Mouse (Mus musculus): Measurements from ENCODE around the gene Ghr.

Ghr gene

DNA sequence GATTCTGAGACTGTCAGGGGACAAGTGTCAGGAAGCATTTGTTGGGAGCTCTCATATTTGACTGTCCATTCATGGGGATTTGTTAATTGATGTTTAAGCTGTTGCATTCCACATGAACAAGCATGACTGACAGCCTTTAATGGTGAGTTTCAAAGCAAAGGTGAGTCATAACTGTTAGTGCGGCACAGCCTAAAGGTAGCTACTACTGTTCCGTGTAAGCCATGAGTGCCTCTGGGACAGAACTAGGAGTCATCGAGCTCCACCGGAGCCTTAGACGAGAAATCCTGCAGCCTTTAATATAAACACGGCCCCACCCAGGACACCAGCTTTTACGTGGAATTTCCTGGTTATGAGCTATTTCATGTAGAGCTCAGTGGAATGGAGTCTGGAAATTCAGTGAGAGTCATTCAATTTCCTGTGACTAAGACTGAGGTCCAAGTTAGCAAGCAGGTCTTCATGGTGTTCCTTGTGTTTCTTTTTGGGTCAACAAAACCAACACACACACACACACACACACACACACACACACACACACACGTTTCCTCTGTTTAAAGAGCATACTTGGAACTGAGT is 138.8 kb downstream of the Ghr start:
- DNase-seq: no peak

DNA sequence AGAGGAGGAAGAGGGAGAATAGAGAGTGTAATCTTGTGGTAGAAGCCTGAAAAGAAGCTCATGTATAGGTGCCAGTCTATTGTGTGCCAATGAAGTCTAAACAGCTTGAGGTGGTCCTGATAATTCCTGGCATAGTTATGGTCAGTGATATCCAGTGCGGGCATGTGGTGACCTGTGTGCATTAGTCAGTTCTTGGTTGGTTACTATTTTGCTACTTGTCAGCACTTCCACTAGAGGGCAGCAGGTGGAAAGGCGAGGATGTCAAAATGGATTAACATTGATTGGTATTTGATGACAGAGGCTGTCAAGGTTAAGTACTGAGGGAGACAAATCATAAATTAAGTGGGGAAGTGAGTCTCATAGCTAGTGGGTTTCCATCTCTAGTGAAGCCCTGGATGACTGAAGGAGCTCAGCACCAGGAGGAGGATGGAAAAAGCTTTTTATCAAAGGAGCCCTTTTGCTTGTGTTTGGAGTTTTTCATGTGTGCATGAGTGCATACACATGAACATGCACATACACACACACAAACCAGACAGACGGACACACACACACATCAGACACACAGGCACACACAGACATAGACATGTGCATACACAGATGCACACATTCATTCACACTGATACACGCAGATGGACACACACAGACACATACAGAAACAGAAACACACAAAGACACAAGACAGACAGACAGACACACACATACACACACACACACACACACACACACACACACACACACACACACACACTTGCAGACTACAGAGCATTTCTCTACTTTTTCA is 141.6 kb downstream of the Ghr start:
- no peak for DNase-seq

DNA sequence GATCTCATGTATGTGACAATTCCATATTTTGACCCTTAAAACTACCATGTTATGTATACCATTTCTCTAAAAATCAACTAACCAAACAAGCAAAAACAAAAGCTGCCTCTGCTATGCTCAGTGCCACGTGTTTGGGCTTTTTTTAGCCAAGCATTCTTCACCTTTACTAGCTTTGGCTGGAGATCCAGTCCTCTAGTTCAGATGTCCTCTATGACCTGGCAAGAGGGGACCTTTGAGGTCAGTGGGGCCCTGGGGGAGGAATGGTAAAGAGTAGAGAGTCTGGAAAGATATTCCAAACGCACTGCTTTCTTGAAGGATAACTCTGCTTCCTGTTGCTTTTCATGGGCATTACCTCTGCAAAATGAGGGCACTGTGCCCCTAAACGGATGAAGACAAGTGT is 145.9 kb downstream of the Ghr start:
- DNase-seq: no peak

DNA sequence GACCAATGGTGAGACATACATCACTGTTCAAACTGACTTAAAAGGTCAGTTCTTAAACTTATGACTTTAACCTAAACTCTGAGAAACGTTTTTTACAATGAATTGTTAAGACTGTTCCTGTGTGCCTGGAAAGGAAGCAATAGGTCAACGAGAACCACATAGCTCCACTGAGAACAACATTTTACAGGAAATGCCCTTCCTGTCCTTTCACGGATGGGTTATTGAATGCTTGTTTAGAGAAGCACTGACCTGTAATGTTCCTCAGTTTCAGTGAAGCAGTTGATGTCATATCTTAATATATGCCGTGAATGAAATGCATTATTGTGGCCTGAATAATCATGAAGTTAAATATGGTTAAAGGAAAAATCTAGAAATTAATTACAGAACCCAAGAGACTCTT is 147.7 kb downstream of the Ghr start:
- no peak for DNase-seq

DNA sequence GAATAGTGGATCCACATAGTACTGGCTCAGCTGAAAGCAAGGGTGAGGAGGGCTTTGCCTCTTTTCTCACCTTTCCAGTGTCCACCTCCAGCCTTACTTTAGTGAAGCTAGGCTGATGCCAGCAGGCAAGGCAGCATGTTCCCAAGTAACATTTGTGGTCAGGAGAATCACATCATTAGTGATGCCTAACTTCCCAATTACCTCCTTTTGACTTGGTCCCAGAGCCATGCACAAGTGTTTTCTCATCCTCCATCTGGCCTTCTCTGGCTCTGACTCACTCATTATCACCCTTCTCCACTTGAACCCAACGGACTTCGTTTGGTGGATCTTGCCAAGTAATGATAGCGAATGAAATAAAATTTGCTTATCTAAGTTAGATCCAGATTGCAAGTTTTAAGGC is 148.8 kb downstream of the Ghr start:
- no peak for DNase-seq

DNA sequence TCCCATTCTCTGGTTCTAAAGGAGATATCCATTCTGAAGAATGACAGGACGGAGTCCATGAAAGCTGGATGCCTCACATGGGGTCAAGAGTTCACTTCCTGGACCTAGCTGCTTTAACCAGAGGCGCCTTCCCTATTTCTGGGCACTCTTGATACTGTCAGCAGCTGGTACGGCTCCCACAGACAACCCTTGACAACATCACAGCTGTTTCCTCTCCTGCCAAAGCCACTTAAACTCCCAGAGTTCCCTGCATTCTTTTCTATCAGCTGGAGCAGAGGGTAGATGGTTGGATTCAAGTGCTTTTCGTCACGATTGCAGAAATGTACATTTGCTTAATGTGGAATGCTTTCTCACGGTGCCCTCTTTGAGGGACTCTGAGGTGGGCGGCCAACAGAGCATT is 150.0 kb downstream of the Ghr start:
- no peak for DNase-seq

DNA sequence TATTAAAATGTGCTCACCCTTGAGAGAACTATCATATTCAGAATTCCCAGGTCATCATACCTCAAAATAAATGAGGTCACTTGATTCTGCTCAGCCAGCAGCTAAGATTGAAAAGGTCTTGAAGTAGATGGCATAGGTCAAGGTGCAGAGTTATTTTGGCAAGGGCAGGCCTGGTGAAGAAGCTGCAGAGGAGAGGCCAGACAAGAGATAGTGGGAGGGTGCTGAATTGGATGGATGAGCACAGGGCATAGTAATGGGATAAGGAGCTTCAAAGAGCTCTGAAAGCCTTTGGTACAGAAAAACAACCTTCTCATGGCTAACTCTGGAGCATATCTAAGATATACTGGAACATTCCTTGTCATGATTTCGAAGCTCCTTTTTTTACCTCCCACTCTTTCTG is 150.5 kb downstream of the Ghr start:
- DNase-seq: no peak

DNA sequence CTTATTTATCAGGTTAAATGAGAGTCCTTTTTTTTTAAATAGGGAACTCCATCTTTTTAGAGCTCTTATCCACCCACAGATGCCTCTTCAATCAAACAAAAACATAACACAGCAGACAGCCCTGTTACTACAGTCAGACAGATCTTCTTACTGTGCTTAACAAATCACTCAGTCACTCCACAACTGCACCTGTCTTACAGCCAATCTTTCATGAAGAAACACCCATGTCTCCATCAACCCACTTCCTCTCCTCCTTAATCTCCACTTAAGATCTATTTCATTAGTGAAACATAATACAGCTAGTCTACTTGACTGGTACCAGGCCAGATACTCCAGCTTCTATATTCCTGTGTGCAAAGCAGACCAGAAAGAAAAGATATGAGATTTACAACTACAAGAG is 153.9 kb downstream of the Ghr start:
- DNase-seq: no peak

DNA sequence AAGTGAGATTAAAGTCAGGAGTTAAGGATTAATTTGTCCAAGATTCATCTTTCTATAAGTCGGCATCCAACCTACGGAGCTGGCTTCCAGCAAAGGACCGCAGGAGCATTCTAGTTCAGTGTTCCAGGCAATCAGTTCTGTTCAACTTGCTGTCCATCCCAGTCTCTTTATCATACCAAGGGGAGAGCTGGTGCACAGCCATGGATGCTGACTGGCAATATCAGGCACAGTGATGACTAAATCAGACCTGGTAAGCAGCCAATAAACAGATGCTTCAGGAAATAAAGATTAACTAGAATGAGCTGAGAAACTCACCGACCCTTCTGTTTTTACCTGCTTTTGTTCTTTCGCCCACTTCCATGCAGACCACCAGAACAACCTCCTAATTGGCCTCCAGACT is 154.3 kb downstream of the Ghr start:
- DNase-seq: no peak

DNA sequence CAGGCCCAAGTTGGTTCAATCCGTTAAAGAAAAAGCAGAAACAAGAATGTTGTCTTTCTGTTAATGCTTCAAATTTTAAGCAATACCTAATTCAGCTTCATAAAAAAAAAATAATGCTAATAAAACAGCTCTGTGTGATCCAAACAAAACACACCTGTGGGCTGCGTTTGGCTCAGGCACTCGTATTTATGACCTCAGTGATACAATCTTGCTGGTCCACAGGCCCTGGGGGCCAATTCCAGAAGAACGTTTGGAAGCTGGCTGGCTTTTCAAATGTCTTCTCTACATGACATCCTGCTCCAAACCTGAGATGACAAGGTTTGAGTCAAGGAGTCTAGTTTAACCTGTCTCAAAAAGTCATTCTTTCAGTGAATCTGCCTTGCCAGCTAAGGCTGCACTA is 156.9 kb downstream of the Ghr start:
- DNase-seq: no peak

DNA sequence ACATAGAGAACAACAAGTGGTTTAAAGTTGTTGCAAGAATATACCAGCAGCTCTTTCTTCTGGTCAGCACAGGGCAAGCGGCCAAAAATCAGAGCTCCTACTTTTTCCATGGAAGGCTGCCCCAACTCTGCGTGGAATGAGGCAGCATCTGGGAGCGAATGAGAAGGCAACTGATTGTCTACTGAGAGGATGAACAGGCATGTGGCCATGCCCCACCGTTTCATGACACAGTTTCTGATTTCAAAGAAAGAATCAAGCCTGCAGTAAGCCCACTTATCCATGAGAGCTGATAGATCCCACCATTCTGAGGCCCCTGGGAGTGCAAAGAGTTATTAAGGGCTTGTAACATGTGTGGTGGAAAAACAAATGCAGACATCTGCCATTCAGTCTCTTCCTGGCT is 160.1 kb downstream of the Ghr start:
- no peak for DNase-seq

DNA sequence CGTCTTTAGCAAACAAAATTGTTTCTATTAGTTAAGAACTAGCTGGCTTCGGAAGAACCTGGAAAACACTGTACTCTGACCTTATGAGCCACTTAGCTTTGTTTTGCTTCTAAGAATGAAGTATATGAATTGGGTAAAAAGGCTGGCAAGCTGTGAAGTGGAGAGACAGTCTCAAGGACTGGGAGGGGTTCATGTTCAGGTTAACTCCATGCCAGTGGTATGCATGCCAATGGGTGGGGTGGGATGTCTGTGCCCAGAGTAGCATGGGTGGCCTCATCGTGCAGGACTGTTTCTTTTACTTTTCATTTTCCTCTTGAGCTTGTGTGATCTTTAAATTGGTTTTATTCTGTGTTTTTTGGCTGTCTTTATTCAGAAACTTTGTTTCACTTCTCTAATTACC is 165.6 kb downstream of the Ghr start:
- DNase-seq: no peak

DNA sequence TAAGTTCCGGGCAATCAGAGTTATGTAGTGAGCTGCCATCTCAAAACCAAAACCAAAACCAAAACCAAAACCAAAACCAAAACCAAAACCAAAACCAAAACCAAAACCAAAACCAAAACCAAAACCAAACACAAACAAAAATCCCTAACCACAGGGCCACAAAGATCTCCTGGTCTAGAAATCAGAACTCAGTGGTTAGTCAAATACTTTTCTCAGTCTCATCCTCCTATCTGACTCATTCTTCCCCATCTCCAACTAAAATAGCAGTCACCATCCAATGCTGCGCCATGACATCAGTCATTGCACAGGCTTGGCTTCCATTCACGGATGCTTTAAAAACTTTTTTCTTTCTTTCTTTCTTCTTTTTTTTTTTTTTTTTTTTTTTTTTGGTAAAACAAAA is 170.2 kb downstream of the Ghr start:
- DNase-seq: no peak

DNA sequence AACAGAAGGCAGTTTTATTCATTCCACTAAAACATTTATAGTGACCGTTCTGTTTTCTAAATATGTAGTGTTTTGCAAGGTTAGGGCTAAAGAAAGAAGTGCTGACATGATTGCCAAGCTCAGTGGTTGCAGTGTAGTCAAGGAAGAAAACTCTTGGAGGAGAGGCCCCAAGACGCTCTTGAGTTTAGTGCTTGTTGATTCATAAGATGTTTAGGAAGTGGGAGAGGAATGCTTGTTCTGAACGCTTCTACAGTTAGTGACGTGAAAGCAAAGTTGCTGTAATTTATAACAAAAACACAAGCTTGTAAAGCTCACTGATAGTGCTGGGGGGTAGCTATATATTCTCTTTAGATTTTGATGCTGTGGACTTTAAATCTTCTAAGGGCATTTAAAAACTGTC is 174.8 kb downstream of the Ghr start:
- no peak for DNase-seq

DNA sequence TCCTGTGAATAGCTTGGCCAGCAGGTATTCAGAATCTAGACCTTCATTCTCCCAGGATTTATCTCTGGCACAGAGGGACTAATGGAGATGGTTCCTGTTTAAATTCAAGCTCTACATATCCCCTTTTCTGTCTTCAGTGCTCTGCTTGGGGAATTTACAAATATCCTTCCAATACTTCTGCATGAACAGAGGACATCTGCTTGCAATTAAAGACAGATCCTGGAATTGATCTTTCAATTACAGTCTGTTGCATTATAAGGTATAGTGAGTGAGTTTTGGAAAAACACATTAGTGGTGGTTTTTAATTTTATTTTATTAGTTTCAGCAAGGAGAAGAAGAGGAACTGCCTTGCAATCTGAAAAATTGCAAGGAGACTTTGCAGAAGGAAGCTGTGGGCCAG is 184.1 kb downstream of the Ghr start:
- DNase-seq: no peak

DNA sequence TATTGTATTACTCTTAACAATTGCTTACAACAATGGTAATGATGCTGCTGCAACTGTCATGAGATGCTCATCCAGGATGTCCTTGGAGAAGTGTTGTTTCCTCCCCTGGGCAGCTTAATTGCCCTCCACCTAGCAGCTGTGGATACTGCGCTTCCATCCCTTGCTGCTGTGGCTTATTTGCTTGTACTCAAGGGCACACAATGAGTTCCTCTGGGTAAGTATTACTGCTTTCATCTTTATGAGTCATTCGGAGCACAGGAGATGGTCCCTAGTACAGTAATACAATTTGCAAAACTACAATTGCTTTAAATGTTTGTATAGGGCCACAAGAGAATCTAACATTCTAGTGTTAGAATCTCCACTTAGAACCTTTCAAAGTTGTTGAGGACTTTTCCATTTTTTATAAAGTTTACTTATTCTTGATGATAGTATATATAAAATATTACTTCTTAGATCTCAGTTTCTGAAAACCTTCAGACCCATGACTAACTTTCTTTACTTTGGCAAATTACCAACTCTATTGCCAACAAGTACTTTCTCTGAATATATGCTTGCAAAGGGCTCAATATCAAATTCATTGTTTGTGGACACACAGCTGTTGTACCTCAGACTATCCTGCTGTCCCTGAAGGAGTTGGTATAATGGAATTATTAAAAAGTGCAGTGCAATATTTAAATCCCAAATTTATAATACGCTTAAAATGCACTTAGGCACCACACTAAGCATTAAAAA is 185.8 kb downstream of the Ghr start:
- DNase-seq: no peak

DNA sequence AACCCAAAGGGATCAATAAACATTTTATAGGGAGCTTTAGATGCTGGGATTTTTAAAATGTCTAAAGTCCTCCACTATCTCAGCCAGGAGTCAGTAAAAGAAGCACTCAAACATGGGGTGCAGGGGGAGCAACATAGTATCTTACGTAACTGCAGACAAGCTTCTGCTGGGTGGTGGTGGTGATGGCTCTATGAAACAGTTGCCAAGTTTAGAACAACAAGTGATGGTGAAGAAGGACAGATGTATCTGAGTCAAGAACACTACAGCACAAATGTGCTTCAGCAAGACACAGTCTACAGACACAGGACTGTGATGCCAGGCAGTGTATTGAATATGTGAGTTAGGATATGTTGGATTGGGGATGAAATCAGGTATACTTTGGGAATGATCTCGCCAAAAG is 187.1 kb downstream of the Ghr start:
- no peak for DNase-seq

DNA sequence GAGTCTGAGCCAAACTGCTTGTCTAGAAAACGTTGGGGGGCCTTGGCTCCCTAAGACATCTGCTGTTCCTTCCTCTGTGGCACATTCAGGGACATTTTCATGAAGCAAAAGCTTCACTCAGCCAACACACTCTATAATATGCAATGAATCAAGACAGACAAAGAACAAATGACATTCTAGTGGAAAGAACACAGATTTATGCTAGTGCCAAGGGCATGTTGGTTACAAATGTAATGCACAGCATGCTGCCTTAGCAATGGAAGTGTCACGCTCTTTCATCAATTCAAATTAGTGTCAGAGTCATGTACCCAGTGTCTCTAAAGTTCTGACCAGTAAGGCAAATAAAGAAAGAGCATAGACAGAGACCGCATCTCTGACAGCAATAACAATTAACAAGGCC is 187.6 kb downstream of the Ghr start:
- no peak for DNase-seq

DNA sequence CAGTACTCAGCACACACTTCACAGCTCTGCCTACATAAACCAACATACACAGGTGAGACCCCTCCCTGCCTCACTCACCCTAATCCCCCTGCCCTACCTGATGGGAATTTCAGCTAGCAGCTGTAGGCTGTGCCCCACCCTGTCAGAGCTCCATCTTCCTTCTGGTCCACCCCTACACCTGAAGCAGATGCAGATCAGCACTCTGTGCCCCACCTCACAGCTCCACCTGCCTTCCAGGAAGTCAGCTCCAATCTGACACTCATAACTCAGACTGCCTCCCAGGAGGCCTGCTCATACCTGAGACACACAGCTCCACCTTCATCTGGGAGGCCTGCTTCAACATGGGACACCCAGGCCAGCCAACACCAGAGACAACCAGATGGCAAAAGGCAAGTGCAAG is 192.6 kb downstream of the Ghr start:
- no peak for DNase-seq

DNA sequence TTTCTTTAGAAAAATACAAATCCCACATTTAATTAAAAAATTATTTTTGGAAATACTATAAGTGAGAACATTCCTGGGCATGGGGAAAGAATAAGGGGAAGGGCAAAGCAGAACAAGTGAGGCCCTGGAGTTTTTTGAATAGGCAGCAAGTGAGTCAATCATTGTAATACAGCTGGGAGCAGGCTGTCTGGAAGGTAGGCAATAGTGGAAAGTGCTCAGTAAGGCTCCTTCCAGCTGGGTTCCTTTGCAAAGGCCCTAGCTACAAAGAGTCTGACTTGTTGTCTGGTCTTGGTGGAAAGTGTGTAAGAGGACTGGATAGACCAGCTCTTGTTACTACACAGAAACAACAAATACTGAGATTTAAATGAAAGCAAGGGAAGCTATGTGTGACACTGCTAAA is 194.3 kb downstream of the Ghr start:
- no peak for DNase-seq

DNA sequence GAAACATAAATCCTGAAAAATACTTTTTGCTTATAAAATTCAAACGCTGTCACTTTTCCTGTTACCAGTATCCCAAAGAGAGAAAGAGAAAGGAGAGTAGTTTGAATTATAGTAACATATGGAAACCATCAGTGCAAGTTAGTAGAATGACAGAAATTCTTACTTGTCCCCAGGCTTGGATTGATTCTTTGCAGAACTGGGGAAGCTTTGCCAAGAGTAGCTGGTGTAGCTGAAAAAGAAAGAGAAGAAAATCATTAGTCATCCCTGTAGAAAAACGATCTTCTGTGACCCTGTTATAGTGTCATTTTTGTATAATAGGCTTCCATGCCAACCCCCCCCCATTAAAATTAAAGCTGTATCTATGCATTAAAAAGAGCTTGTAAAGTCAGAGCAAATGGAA is 194.8 kb downstream of the Ghr start:
- DNase-seq: no peak

DNA sequence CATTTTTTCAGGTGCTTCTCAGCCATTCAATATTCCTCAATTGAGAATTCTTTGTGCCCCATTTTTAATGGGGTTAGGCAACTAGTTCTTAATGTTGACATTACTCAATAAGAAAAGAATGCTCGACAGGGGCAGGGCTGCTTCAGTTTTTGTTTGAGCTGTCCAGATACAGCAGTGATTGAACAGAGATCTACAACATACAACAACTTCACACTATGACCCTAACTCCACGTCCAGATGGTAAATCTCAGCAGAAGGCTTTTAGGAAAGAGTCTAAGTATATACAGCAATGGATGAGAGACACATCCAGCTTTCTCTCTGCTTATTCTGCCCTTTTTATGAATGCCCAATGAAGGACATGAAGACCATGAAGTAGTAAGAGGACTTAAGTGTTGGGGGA is 199.5 kb downstream of the Ghr start:
- DNase-seq: no peak

DNA sequence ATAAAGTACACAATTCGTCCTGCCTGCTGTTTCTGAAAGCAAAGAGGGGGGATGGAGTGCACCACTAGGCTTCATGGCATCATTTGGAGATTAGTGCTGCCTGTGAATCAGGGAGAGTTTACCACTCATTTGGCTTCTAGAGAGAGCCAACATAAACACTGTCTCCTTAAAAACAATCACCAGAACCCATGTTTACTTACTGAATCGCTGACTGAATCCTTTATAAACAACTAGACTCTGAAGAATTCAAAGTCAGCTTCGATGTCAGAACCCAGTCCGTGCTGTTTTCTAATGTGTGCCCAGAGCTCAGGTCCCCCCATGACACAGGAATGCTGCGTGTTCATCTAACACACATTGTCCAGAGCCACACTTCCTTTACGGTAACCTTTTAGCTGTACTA is 201.9 kb downstream of the Ghr start:
- DNase-seq: no peak

DNA sequence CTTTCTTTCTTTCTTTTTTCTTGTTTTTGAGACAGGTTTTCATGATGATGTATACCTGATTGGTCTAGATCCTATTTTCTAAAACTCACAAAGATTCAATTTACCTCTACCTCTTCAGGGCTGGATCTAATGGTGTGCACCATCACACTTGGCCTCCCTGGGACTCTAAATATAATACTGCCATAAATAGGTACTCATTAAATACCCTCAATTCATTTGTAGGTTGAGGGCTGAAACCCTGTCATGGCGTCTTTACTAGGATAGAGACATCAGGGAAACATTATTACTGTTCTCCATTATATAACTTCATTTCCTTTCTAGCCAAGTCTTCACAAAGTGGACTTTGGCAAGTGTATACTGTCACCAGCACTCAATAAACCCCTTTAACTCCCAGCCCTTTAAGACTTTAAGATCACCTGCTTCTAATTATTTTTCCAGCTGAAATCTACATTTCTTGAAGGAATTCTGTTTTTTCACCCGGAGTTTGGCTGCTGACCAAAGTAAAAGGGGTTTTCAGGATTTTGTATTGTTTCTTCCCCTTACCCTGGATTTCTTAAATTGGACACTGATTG is 214.9 kb downstream of the Ghr start:
- DNase-seq: no peak
